Mouse (Mus musculus) left cerebral cortex, adult 9 months (tissue): Measurements from ENCODE around the gene Krr1.
A peak's percentile ranks its signal among the peaks of the same experiment; 100 is the strongest.
"Not testable (repeated sequence)": the region's sequence is repeated elsewhere in the genome, so short reads cannot be mapped to it uniquely, and the experiment has no call there.

ENCODE experiments used
- DNase-seq, 2 experiments: peaks; one replicate each; pipeline ENCODE4 v3.0.0; 2022; ENCODE audit warnings: low spot score in 2 of 2

Gene Krr1

DNA sequence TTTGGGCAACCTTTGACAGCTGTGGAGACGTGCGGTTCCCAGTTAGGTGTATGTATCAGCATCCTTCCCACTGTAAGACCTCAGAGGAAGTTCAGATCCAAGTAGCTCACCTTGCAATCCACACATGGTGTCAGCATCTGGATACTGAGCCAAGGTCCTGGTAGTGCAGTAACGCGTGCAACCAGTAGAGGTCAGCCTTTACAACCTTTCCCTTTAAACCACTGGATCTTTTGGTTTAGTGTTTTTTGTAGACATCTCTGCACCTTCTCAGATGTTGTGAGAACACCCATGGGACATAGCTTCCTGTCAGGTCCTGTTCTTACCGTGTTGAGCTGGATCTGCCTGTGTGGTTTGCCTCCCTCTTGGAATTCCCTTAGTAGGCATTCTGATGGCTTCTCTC lies 5.1 kb downstream of the Krr1 start:
- peak in 1 of 2 experiments; percentile 73 for DNase-seq

- DNase-seq = no peak
Measured at GRCm38 (mm10) chr10:111983070-111983469, 10.6 kb downstream of the Krr1 start.

GRCm38 (mm10) chr10:111986453-111986852 lies 14.0 kb downstream of the Krr1 start:
- DNase-seq = no peak

DNA sequence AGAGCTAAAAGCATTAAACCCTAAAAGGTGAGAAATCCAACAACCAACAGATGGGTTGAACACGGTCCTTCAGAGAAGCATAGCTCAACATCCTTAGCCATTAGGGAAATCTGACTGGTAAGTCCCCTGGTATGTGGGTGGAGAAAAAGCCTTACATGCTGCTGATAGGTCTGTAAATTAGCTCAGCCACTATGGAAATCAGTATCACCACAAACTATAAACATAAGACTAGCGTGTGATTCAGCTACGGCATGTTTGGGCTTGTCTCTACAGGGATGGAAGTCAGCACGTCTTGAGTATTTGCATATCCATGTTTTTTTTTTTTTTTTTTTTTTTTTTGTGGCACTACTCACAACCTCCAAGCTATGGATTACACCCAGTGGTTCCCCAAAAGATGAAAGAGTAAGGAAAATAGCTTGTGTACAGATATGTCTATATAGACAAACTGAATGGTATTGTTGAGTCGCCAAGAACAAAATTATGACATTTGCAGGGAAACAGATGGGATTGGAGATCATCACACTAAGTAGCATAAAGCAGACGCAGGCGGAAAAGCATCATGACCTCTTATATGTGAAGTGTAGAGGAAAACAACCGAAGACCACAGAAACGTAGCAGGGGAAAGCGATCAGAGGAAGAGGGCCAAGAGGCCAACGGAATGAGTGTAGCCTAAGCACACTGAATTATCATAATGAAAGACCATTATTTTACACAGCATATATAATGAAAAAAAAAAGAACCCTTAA lies 23.5 kb downstream of the Krr1 start:
- no peak for DNase-seq

DNA sequence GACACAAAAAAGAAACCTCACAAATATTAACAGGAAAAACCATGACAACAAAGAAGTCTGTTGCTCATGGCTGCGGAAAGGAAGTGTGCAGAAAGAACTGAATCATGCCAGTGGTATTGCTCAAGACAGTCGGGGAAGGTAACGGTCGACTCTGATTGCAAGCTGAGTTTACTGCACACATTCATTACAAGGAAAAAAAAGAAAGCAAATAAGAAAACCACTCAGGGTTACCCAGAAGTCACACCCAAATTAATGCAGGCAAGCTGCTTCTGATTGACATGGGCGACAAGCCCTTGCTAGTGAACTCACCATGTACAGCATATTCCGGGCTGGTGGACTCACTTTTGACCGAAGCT lies 24.1 kb downstream of the Krr1 start:
- DNase-seq = no peak

GRCm38 (mm10) chr10:111996911-111997347 lies 24.5 kb downstream of the Krr1 start:
- no peak for DNase-seq

GRCm38 (mm10) chr10:111997671-111998070 lies 25.2 kb downstream of the Krr1 start:
- no peak for DNase-seq

- no peak for DNase-seq
Measured at GRCm38 (mm10) chr10:111999765-112000164, 27.3 kb downstream of the Krr1 start.

- no peak for DNase-seq
Measured at GRCm38 (mm10) chr10:112000568-112000967, 28.1 kb downstream of the Krr1 start.

- no peak for DNase-seq
Measured at GRCm38 (mm10) chr10:112001350-112001749, 28.9 kb downstream of the Krr1 start.

DNA sequence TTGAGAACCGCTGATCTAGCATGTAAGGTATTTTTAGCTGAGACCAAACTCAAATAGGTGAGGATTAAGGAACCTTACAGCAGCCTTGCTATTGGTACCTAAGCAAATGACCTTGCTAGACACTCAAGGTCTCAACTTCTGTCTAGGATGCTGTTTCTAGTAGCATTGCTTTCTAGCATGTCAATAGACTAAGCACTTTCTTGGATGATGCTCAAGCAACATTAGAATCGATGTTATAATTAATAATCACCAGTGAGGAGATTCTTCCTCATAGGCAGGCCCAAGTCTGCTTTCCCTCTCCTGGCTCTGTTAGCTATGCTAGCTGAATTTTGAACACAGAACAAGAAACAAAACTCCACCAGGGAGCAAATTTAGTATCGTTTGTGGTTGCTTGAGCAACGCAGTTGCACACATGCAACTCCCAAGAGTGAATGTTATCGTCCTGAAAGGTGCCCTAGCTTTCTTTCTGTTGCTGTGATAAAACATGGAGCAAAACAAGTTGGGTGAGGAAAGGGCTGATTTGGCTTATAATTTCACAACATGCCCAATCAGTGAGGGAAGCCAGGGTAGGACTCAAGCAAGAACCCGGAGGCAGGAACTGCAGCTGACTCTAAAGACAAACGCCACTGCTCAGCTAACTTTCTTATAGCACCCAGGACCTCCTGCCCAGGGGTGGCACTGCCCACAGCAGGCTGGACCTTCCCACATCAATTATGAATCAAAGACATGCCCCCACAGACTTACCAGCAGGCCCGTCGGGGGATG lies 29.5 kb downstream of the Krr1 start:
- DNase-seq = no peak

DNA sequence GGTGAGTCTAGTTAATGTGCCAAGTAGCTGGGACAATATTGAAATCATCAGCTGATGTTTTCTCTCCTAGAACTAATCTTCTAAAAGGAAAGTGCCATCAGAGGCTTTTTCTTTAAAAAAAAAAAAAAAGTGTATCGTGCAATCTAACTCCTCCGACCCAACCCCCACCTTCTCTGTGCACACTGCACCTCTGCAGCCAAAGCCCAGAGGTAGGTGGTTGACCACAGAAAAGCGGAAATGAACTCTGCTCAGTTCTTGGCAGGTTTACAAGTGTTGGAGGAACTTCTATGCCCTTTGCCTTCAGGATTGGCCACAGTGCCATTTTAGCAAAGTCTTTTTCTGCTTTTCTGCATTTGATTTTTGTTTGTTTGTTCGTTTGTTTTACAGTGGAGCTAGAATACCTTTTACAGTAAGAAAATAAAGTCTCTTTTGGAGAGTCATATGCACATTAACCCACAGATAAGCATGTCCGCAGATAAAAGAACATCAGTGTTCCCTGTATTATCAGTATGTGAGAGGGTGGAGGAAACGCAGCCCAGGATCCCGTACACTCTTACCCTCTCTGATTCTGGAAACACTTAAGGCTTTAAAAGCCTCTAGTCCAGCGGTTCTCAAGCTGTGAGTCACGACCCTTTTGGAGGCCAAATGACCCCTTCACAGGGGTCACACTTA lies 30.2 kb downstream of the Krr1 start, which contains the start of gene Glipr1:
Glipr1 (minus strand) TSS at position 88 of the 672 bp plus-strand sequence.
- no peak for DNase-seq

DNA sequence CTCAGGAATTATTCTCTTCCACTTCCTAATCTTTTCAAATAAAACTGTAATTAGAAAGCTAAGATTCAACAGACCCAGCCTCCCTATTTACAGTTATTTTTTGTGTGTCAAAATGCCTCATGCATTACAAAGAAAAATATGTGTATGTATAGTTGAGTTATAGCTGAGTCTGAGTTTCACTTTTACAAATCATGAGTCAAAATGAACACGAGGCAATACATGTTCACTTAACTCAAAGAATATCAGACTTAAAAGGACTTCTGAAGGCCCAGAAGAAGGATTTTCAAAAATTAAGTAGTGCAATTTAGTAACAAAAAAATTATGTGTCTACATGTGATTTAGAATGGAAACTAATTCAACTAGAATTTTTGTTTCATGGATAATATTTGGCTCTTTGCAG lies 37.0 kb downstream of the Krr1 start:
- DNase-seq = not testable (repeated sequence)

DNA sequence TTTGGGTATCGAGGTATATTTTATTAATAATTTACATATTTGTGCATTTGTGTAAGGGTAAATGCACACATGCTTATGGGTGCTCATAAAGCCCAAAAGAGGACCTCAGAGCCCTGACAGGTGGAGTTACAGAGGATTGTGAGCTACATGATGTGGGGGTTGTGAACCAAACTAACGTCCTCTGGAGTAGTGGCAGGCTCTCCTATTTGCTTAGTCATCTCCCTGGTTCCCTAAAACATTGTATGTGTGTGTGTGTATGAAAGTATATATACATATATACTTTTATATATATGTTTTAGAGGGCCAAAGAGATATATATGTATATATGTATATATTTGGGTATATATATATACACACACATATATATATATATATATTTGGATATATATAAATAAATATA lies 51.1 kb downstream of the Krr1 start:
- no peak for DNase-seq

DNA sequence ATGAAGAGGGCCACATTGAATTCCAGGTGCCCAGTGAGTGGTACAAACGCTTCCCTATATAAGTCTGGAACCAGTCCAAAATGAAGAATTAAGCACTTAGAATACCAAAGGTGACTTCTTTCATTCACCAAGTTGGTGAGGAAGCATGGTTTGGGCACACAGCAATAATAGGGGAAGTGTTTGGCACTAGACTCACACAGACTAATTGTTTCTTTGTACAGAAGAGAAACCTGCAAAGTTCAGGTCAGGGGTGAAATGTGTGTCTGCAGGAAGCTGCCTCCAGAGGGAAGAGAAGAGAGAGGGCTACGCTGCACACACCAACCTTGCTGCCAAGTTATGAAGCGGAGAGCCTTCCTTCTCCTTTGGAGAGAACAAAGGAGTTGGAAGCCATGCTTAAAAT lies 56.2 kb downstream of the Krr1 start:
- not testable (repeated sequence) for DNase-seq
